Mouse (Mus musculus): ENCODE measurements around the gene Iqsec1.

GRCm38 (mm10) chr6:90884631-90885030 is 103.9 kb downstream of the Iqsec1 start:
- TF ChIP-seq CTCF (conservative IDR thresholded peaks at IDR 0.05; ENCODE audit: low read length) = no peak
- no peak for TF ChIP-seq POU5F1 (IDR thresholded peaks at IDR 0.05; ENCODE audit: borderline replicate concordance, low read length)
- no peak for TF ChIP-seq NANOG (IDR thresholded peaks at IDR 0.05; ENCODE audit: borderline replicate concordance, low read length)
